Mouse (Mus musculus) pancreas, adult 10 weeks (tissue): Measurements from ENCODE around the gene Bfar. TPM values are rescaled to one million over a fixed set of nuclear protein-coding genes. Genes with fewer than 3 reads are reported as not detected.

Experiments
- polyA plus RNA-seq: library from polyadenylated mRNA; stranded (reverse); fragments of 350-450 nt; fragmentation: Illumina TruSeq; extraction: RNeasy Lipid Tissue Mini Kit (QIAGEN cat#74804); gene quantifications from one replicate; pipeline ENCODE4 v1.2.3, GENCODE M21; 2015; ENCODE audit warnings: low read depth, low replicate concordance; ENCODE audit not compliant: insufficient read depth

Gene Bfar
- 12.8 TPM for polyA plus RNA-seq

DNA sequence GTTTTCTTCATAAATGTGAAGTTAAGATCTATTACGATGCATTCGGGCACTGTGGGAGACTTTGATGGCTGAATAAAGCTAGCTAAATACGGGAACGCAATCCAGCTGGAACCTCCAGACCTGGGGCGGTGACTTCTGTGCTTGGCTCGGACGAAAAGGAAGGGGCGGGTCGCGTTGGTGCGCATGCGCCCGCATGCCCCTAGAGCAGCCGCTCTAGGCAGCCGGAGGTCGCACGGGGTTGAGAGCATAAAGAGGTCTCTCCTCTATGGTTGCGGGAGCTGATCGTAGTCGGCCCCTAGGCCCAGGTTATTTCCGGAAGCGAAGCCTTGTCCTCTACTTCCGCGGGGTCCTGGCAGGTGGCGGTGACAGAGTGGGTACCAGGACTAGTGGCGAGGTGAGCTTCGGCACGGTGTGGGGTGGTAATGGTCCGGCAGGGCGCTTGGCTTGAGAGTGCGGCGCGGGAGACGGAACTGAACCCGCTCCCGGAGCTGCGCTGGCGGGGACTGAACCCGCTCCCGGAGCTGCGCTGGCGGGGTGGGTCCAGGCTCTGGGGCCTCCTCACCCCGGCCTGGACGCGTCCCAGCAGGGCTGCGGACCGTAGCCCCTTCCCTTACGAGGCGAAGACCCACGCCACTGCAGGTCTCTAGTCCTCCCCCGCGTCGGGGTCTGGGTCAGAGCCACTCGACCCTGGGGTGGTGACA, at the start of gene Bfar, which contains the start of gene 3110001I22Rik:
TSS of gene Bfar (plus strand) at position 174 of the 701 bp plus-strand sequence.
TSS of gene 3110001I22Rik (plus strand) at position 245 of the 701 bp plus-strand sequence.

DNA sequence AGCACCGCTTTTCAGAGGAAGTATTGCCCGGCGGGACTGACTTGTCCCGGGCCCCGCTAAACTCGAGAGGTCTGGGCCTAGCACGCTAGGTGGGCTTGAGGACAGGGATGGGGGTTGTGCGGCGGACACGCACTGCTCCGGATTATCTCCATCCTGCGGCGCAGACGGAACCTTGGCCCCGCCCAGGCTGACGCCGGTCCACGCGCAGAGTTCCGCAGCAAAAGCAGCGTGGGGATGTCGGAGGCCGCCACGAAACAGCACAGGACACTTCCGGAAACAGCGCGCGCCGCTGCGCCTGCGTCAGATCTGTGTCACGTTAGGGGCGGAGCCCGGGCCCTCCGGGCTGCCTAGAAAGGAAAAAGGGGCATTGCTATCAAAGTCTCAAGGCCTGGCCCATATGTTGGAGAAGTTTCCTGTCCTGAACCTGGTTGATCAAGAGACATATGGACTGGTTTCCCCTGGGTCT, 3.7 kb upstream of the Bfar start, which contains the start of gene Parn:
TSS of gene Parn (minus strand) at position 293 of the 466 bp plus-strand sequence.

DNA sequence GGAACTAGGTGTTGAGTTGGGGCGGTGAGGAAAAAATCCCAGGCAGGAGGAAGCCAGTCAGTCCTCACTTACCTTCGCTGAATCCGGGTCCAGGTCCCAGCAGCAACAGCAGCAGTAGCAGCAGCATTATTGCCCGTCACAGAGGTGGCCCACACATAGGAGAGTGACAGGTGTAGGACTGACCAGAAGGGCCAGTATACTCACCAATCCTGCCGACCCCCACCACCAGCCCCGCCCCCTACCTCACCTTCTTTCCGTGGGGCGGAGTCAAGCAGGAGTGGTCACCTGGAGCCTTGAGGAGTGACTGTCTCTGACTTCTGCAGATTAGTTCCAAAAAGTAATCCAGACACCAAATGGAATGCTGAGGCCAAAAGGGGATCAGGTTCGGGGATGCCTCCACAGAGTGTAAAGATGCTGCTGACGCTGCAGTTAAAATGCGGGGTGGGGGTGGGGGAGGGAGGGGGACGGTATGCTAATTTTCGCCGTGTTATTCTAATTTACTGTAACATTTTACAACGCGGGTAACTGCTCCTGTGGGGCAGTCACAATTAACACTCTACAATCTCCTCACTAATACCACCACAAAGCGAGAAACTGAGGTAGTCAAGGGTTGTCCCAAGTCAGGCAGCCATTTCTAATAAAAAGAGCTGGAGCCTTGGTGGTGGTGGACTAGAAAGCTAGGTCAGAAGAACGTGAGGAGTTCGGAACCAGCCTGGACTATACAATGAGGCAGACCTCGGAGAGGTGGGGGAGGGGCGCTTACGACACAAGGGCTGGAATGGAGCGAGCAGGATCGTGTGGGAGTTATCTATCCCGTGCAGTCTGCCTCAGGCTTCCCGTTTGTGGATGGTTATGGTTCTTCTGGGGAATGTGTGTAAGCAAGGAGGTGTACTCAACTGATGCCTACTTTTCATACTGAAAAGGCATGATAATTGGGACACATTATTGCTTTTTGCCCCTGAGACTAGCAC, 58.9 kb downstream of the Bfar start, which contains the start of gene Pla2g10:
TSS of gene Pla2g10 (minus strand) at position 699 of the 971 bp plus-strand sequence.

Other genes with a start within 250 kb of the Bfar start
- 5.1 TPM for gene Parn, start 3.7 kb upstream of the Bfar start, polyA plus RNA-seq
- gene 3110001I22Rik, start 71 bp downstream of the Bfar start, polyA plus RNA-seq = 1.2 TPM
- gene Pla2g10, start 59.1 kb downstream of the Bfar start, polyA plus RNA-seq = not detected
- gene Rrn3, start 108.8 kb downstream of the Bfar start, polyA plus RNA-seq = 4.7 TPM
- 22.5 TPM for gene Ntan1, start 147.0 kb downstream of the Bfar start, polyA plus RNA-seq
- gene Pdxdc1, start 231.3 kb downstream of the Bfar start, polyA plus RNA-seq = 40.8 TPM
- 2.7 TPM for gene Mpv17l, start 231.3 kb downstream of the Bfar start, polyA plus RNA-seq